Mouse (Mus musculus) ES-E14 (cell line): Measurements from ENCODE around the gene Slc9a8. TPM values are rescaled to one million over a fixed set of nuclear protein-coding genes. Genes with fewer than 3 reads are reported as not detected.

ENCODE experiments used
- DNase-seq: peaks from one replicate; pipeline ENCODE4 v3.0.0-alpha.2; 2013; ENCODE audit warnings: low read depth, low spot score
- H3K27ac ChIP-seq: 2 replicates; pipeline ENCODE4 v1.5.1; 2012; ENCODE audit warnings: low read depth, mild to moderate bottlenecking, low read length, moderate library complexity, mixed read lengths; ENCODE audit not compliant: poor library complexity, insufficient read depth, severe bottlenecking
- H3K36me3 ChIP-seq: 2 replicates; pipeline ENCODE4 v1.6.1; 2012; ENCODE audit warnings: mild to moderate bottlenecking, low read length, moderate library complexity, mixed read lengths; ENCODE audit not compliant: control insufficient read depth, poor library complexity, insufficient read depth, severe bottlenecking
- H3K4me1 ChIP-seq, 2 experiments: fragments of 150-350 bp in 1 of 2; sonication (generic) in 1 of 2; 2 replicates each; pipeline ENCODE4 v1.6.1; 2012; ENCODE audit warnings: low read length in 2 of 2, mild to moderate bottlenecking in 1 of 2, mixed read lengths in 1 of 2; ENCODE audit not compliant: control insufficient read depth in 2 of 2, insufficient read depth in 2 of 2, poor library complexity in 1 of 2
- H3K4me3 ChIP-seq, 2 experiments: fragments of 150-350 bp in 1 of 2; sonication (generic) in 1 of 2; 2 replicates each; pipeline ENCODE4 v1.5.1; 2012; ENCODE audit warnings: low read length in 2 of 2, low read depth in 1 of 2, mild to moderate bottlenecking in 1 of 2, mixed read lengths in 1 of 2; ENCODE audit not compliant: insufficient read depth in 1 of 2, poor library complexity in 1 of 2, severe bottlenecking in 1 of 2
- H3K9ac ChIP-seq: 2 replicates; pipeline ENCODE4 v1.6.1; 2012; ENCODE audit warnings: low read depth, mild to moderate bottlenecking, low read length, mixed read lengths; ENCODE audit not compliant: poor library complexity, insufficient read depth, severe bottlenecking
- H3K9me3 ChIP-seq: fragments of 150-350 bp; sonication (generic); 2 replicates; pipeline ENCODE4 v1.6.1; 2012; ENCODE audit warnings: low read depth, mild to moderate bottlenecking, low read length; ENCODE audit not compliant: control insufficient read depth, insufficient read depth
- CHD2 ChIP-seq: IDR thresholded peaks from 2 replicates; pipeline ENCODE4 v1.6.1; 2014; ENCODE audit warnings: mild to moderate bottlenecking, low read depth, low read length, inconsistent platforms
- HCFC1 ChIP-seq: IDR thresholded peaks from 2 replicates; pipeline ENCODE4 v1.6.1; 2012; ENCODE audit warnings: low read length, inconsistent platforms, borderline replicate concordance; ENCODE audit not compliant: insufficient read depth
- MAFK ChIP-seq: IDR thresholded peaks from 2 replicates; pipeline ENCODE4 v1.6.1; 2014; ENCODE audit warnings: mild to moderate bottlenecking, low read depth, low read length, inconsistent platforms; ENCODE audit not compliant: insufficient read depth
- ZC3H11A ChIP-seq: IDR thresholded peaks from 2 replicates; pipeline ENCODE4 v1.6.1; 2012; ENCODE audit warnings: low read depth, mild to moderate bottlenecking, inconsistent platforms, low read length, borderline replicate concordance
- ZNF384 ChIP-seq: IDR thresholded peaks from 2 replicates; pipeline ENCODE4 v1.6.1; 2012; ENCODE audit warnings: low read depth, low read length, inconsistent platforms
- in situ Hi-C, 2 experiments: fragments of 600-800 bp; cut with MboI; formaldehyde crosslinking; loops; one replicate each; pipeline ENCODE4 v1.15.1; 2025; ENCODE audit warnings: low sequenced_read_pairs in 2 of 2, inconsistent platforms in 1 of 2; ENCODE audit not compliant: unreplicated experiment in 2 of 2
- total RNA-seq: library from RNA; depleted of rRNA; stranded (reverse); fragments of 300-350 nt; gene quantifications from 2 replicates; pipeline ENCODE4 v1.2.3, GENCODE M21; 2012

The Slc9a8 gene
- total RNA-seq, 1 experiment, result 38.6 TPM

- TF ChIP-seq CHD2 (no peak), HCFC1 (no peak), ZC3H11A (no peak), MAFK (no peak), ZNF384 (no peak)
- Histone ChIP-seq H3K4me3 (no peak overlapping the region), H3K9ac (no peak overlapping the region; the same call in 1 of the 2 replicates), H3K9me3 (no peaks in the 10 kb centered on the region), H3K4me1 (peaks cover 2 to 15% of the 10 kb centered on the region in 2 experiments; a peak in 2 of 4 replicates), H3K27ac (no peak overlapping the region), H3K36me3 (peaks cover 46% of the 10 kb centered on the region)
- DNase-seq, result no peak
- in situ Hi-C loops, result no loop called here
Observed at GRCm38 (mm10) chr2:167506546-167507260, 85.2 kb downstream of the Slc9a8 start.

GRCm38 (mm10) chr2:167507719-167508385, 86.3 kb downstream of the Slc9a8 start:
- peaks cover 57% of the 10 kb centered on the region for H3K36me3 ChIP-seq
- DNase-seq, result no peak
- no peak overlapping the region for H3K27ac ChIP-seq
- TF ChIP-seq ZNF384 (no peak), HCFC1 (no peak)
- no peak overlapping the region for H3K4me3 ChIP-seq
- H3K9ac ChIP-seq, result no peak overlapping the region
- no peaks in the 10 kb centered on the region for H3K9me3 ChIP-seq
- H3K4me1 ChIP-seq, result peaks cover 2 to 12% of the 10 kb centered on the region in 2 experiments; a peak in 2 of 4 replicates
- in situ Hi-C loops, result no loop called here

DNA sequence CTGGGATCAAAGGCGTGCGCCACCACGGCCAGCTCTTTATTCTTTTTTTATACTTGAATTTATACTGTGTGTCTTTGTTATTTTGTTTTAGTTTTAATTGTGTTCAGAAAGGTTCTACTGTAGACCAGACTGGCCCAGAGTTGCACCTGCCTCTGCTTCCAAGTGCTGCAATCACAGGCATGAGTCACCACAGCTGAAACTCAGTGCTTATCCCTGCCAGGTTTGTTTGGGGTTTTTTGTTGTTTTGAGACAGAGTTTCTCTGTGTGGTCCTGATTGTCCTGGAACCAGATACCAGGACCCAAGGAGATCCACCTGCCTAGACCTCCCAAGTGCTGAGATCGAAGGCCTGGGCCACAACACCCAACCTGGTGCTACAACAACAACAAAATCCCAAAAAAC, 87.1 kb downstream of the Slc9a8 start:
- H3K9me3 ChIP-seq, result no peaks in the 10 kb centered on the region
- in situ Hi-C loops, result no loop called here
- H3K4me3 ChIP-seq, result no peak overlapping the region
- H3K36me3 ChIP-seq, result peaks cover 63% of the 10 kb centered on the region
- TF ChIP-seq HCFC1, result no peak
- TF ChIP-seq ZC3H11A, result no peak
- TF ChIP-seq ZNF384, result no peak
- no peak for TF ChIP-seq CHD2
- TF ChIP-seq MAFK, result no peak
- DNase-seq, result no peak
- H3K9ac ChIP-seq, result no peak overlapping the region
- H3K4me1 ChIP-seq, result peaks cover 2 to 12% of the 10 kb centered on the region in 2 experiments; a peak in 2 of 4 replicates
- no peak overlapping the region for H3K27ac ChIP-seq

GRCm38 (mm10) chr2:167510485-167510884, 89.0 kb downstream of the Slc9a8 start:
- Histone ChIP-seq H3K4me1 (peaks cover 0 to 5% of the 10 kb centered on the region in 2 experiments; a peak in 2 of 4 replicates), H3K36me3 (peaks cover 72% of the 10 kb centered on the region), H3K9me3 (no peaks in the 10 kb centered on the region), H3K9ac (no peak overlapping the region), H3K27ac (no peak overlapping the region), H3K4me3 (no peak overlapping the region)
- TF ChIP-seq ZNF384, result no peak
- TF ChIP-seq ZC3H11A, result no peak
- no peak for TF ChIP-seq HCFC1
- TF ChIP-seq CHD2, result no peak
- no peak for TF ChIP-seq MAFK
- DNase-seq, result no peak
- in situ Hi-C loops, result no loop called here
